Mouse (Mus musculus) olfactory bulb, adult 2 months (tissue): Measurements from ENCODE around the gene Abl2. TPM values are rescaled to one million over a fixed set of nuclear protein-coding genes. Genes with fewer than 3 reads are reported as not detected.

Experiments
- H3K27ac ChIP-seq: fragments of 200-500 bp; 2 replicates; pipeline ENCODE4 v1.5.1; 2012; ENCODE audit warnings: low read depth, low read length; ENCODE audit not compliant: insufficient read depth
- H3K4me1 ChIP-seq: fragments of 200-500 bp; 2 replicates; pipeline ENCODE4 v1.6.1; 2012; ENCODE audit warnings: low read length; ENCODE audit not compliant: control insufficient read depth, insufficient read depth
- H3K4me3 ChIP-seq: fragments of 200-500 bp; 2 replicates; pipeline ENCODE4 v1.5.1; 2012; ENCODE audit warnings: mild to moderate bottlenecking, low read depth, low read length, moderate library complexity; ENCODE audit not compliant: insufficient read depth
- CTCF ChIP-seq: fragments of 200-500 bp; IDR thresholded peaks from 2 replicates; pipeline ENCODE4 v1.5.1; 2012; ENCODE audit warnings: low read depth, mild to moderate bottlenecking, low read length, moderate library complexity; ENCODE audit not compliant: insufficient read depth
- POLR2A ChIP-seq: fragments of 200-500 bp; IDR thresholded peaks from 2 replicates; pipeline ENCODE4 v1.6.1; 2012; ENCODE audit warnings: mild to moderate bottlenecking, low read depth, low read length, moderate library complexity; ENCODE audit not compliant: insufficient read depth
- WGBS: fragments of 180-500 bp; shearing (Covaris S2); methylation state at CpG from one replicate; pipeline ENCODE4 v1.1.7; 2018; 5-methylcytosine and 5-hydroxymethylcytosine counted together
- polyA plus RNA-seq: library from polyadenylated mRNA; stranded (reverse); fragments of >200 nt; gene quantifications from 2 replicates; pipeline ENCODE4 v1.2.4, GENCODE M21; 2012; ENCODE audit warnings: low replicate concordance; ENCODE audit not compliant: missing spikeins, insufficient read depth, insufficient read length

The Abl2 gene
- polyA plus RNA-seq, 1 experiment = not detected

DNA sequence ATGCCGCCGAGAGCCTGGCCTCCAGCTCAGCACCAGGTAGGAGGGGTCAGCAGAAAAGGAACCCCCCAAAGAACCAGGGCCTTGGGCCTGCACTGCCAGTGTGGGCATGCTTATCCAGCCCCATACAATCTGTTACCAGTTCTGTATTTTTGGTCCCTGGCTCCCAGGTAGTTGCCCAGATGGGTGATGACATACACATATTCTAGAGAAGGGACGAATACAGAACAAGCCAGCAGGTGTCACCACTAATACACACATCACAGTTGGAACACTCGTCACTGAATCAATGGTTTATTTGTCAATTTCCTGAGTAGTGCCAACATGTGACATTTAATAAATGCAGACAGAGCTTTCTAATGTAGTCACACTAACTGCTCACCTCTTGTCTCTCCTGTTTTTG lies 82.0 kb downstream of the Abl2 start:
- Histone ChIP-seq H3K4me3 (no peak overlapping the region), H3K27ac (no peak overlapping the region), H3K4me1 (peaks cover 28% of the 10 kb centered on the region)
- TF ChIP-seq CTCF (no peak), POLR2A (no peak)
- WGBS = 48% methylated on average over 4 of the region's 4 CpGs

DNA sequence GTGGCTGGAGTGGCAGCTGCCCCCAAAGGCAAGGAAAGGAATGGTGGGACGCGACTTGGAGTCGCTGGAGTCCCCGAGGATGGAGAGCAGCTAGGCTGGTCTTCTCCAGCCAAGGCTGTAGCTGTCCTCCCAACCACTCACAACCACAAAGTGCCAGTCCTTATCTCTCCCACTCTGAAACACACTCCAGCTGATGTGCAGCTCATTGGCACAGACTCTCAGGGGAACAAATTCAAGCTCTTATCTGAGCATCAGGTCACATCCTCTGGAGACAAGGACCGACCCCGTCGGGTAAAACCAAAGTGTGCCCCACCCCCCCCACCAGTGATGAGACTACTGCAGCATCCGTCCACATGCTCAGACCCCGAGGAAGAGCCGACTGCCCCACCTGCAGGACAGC lies 83.2 kb downstream of the Abl2 start:
- 84% methylated on average over 10 of the region's 10 CpGs for WGBS
- TF ChIP-seq POLR2A (no peak), CTCF (peak; percentile 6; the same call in 1 of the 2 replicates)
- no peak overlapping the region for H3K4me3 ChIP-seq
- no peak overlapping the region for H3K27ac ChIP-seq
- peaks cover 31% of the 10 kb centered on the region for H3K4me1 ChIP-seq

DNA sequence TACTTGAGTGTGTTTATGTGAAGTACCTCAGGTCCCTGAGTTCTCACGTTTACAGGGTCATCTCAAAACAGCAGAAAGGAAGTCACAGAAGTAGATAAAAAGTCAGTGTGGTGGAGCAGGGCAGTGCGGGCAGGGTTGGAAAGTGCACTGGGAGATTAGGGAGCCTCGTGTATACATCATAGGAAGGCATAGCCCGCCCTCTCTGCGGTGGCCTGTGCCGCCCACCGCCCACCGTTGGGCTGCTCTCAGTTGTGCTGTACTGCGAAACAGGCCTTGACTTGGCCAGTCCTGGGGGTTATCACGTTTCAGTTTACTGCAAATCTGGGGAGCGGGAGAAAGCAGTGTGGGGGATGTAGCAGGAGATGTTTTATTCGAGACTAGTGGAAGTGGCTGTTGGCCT lies 84.2 kb downstream of the Abl2 start:
- Histone ChIP-seq H3K27ac (no peak overlapping the region), H3K4me3 (no peak overlapping the region), H3K4me1 (peaks cover 31% of the 10 kb centered on the region)
- no peak for TF ChIP-seq CTCF
- no peak for TF ChIP-seq POLR2A
- 53% methylated on average over 12 of the region's 12 CpGs for WGBS

DNA sequence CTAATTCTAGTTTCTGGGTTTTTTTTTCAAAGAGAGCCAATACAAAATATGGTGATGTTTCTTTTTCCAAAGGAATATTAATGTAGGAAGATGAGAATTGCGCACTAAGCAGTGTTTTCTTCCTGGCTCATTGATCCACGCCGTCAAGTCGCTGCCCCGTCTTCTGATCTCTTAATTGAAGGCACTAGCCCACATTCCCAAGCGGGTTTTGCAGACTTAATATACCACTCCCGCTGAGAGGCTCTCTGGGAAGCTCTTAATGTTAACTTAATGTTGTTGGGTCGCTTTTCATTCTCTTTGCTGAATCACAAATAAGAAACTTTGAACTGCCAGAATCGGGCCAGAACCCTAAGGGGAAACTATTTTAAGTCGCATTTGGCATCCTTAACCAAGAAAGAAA lies 85.5 kb downstream of the Abl2 start:
- Histone ChIP-seq H3K4me3 (no peak overlapping the region), H3K27ac (no peak overlapping the region), H3K4me1 (peaks cover 31% of the 10 kb centered on the region)
- 29% methylated on average over 10 of the region's 10 CpGs for WGBS
- TF ChIP-seq CTCF (no peak), POLR2A (no peak)

DNA sequence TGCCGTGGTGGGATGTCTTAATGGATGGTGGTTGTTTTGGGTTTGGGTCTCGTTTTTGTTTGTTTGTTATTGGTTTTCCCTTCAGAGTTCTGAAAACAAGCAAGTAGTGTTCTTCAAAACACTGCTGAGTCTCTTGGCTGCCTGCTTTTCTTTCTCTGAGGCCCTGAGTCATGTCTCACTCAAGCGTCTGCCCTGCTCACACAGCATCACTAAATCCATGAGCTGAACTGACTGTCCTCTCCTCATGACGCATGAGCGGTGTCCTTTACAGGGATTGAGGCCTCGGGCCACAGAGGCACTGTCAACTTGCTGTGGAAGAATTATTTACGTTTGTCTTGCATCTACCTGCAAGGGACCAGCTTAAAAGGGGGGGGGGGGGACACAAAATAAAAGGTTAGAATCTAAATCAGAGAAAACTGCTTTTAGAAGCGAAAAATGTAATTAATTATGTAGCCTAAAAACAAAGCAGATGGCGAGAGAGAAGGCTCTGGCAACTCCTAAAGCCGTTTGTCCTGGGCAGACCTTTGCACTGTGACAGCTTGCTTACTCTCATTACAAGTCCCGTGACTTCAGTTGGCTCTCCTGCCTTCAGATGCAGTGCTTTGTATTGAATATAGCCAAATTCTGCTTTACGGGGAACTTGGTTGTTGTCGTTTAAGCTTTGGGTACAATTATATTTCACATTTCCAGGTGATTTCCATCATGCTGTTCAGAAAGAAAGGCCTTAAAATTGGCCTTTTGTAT lies 86.4 kb downstream of the Abl2 start:
- TF ChIP-seq CTCF = no peak
- no peak for TF ChIP-seq POLR2A
- no peak overlapping the region; the same call in 1 of the 2 replicates for H3K27ac ChIP-seq
- H3K4me1 ChIP-seq = peaks cover 29% of the 10 kb centered on the region
- H3K4me3 ChIP-seq = no peak overlapping the region
- 49% methylated on average over 13 of the region's 13 CpGs for WGBS

DNA sequence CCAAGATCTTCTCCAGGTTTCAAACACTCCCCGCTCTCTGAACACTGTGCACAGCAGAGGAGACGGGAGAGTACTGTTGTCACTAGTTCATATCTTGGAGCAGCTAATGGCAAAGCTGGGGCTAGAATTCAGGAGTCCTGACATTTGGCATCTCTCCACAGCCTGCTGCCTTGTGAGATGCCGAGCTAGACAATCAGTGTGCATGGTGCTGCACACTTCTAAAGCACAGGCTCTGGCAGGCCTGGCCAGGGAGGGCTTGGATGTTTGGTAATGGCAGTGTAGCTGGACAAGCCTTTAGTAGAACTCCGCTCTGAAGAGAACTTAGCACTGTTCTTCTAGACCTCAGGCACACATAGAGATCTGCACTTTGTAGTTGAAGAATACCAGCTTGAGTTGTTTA lies 87.4 kb downstream of the Abl2 start:
- TF ChIP-seq CTCF (no peak), POLR2A (no peak)
- H3K4me1 ChIP-seq = peaks cover 26% of the 10 kb centered on the region
- no peak overlapping the region for H3K4me3 ChIP-seq
- WGBS = 62% methylated on average over 4 of the region's 4 CpGs
- H3K27ac ChIP-seq = no peak overlapping the region

DNA sequence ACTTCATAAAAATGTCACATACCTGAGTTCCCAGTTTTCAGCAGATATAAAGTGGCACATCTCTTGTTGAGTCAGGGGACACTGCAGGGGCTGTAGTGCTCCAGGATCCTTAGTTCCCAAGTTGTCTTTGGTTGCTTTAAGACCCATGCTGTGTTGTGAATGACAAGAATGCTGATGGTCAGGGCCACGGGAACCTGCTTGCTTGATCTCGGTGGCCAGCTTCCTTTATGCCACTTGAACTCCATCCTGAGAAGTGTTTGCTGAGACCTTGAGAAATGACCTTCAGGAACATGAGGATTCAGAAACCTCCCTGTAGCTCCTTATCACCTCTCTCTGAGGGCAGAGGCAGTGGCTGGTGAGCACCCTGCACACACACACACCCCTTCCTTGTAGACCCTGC lies 90.1 kb downstream of the Abl2 start:
- Histone ChIP-seq H3K4me1 (peaks cover 8% of the 10 kb centered on the region), H3K27ac (no peak overlapping the region), H3K4me3 (no peak overlapping the region)
- TF ChIP-seq POLR2A (no peak), CTCF (no peak)
- WGBS = 45% methylated on average over 2 of the region's 2 CpGs

DNA sequence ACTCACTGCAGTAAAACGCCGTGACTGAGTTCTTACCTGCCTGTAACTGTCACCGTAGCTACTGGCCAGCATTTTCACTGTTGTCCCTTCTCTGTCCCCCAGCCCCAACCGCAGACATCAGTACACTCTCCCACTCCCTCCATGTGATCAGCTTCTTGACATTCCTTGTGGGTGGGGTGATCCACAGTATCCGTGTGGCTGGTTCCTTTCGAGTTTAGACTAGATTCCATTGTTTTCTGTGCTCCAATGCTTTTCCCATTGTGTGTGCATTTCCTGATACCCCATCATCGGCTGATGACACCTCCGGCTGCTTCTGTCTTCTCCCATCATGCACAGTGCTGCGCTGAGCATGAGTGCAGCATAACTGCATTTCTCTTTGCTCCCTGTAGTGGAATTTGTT lies 92.0 kb downstream of the Abl2 start:
- Histone ChIP-seq H3K4me1 (peaks cover 5% of the 10 kb centered on the region; the same call in 1 of the 2 replicates), H3K27ac (no peak overlapping the region), H3K4me3 (no peak overlapping the region)
- no peak for TF ChIP-seq CTCF
- TF ChIP-seq POLR2A = no peak
- 68% methylated on average over 9 of the region's 9 CpGs for WGBS

DNA sequence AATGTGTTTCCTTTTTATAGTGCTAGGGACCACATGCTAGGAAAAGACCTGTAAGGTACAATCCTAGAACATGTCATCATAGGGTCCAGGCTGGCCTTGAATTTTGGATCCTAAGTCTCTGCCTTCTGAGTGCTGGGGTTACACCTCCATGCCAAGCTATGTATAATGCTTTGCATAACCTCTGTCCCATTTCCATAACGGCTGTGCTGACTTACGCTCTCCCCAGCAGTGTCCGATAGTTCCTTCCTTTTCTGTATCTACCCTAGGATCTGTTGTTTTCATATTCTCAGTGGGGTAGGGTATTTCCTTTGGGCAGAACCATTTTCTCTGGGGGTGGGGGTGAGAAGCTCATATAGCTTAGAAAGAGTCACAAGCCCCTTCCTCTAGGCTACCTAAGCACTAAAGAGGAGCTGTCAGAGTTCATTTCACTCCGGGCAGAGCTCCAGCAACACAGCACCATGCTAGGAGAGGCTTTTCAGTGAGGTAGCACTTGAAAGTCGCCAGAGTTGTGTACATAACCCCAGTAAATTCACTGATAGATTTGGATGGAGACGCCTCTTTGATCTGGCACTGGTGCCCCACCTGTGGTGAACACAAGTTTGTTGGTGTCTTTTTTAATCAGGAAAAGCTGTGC lies 93.7 kb downstream of the Abl2 start:
- Histone ChIP-seq H3K4me1 (0 out of 2 replicates have a peak, but pooled peaks cover 6% of the 10 kb centered on the region), H3K4me3 (no peak overlapping the region), H3K27ac (no peak overlapping the region)
- TF ChIP-seq POLR2A = no peak
- TF ChIP-seq CTCF = no peak
- WGBS = 64% methylated on average over 6 of the region's 6 CpGs
